Mouse (Mus musculus): ENCODE results near the gene Fbxo47.

- TF ChIP-seq GATA1 (IDR thresholded peaks at IDR 0.05; ENCODE audit: low read depth, low read length) (no peak), UBTF (IDR thresholded peaks at IDR 0.05; ENCODE audit: borderline replicate concordance, insufficient read depth, low read depth, low read length) (no peak), MYB (IDR thresholded peaks at IDR 0.05; ENCODE audit: low read depth, low read length) (no peak), MAZ (IDR thresholded peaks at IDR 0.05; ENCODE audit: low read depth, low read length) (no peak)
These were observed 45.0 kb upstream of the Fbxo47 start for GRCm38 (mm10) chr11:97928905-97929304.

Measured in MEL (cell line).